Mouse (Mus musculus): ENCODE measurements around the gene Ate1. TPM values are rescaled to one million over a fixed set of nuclear protein-coding genes. Genes with fewer than 3 reads are reported as not detected.

Gene Ate1
- polyA plus RNA-seq, 1 experiment = 9.8 TPM

GRCm38 (mm10) chr7:130435776-130436175, 84.4 kb downstream of the Ate1 start:
- H3K4me2 ChIP-seq (ENCODE audit: low read depth) = no peak overlapping the region
- no peaks in the 10 kb centered on the region for H3K36me3 ChIP-seq (ENCODE audit: control insufficient read depth, insufficient read depth)
- H3K27me3 ChIP-seq (ENCODE audit: control insufficient read depth, insufficient read depth, insufficient read length) = no peaks in the 10 kb centered on the region
- no peak overlapping the region for H3K4me3 ChIP-seq
- no peak overlapping the region for H3ac ChIP-seq (ENCODE audit: control insufficient read depth, insufficient read length)
- TF ChIP-seq SRF (IDR thresholded peaks at IDR 0.05; ENCODE audit: control insufficient read depth, insufficient read length, low read depth) = no peak
- no peak for TF ChIP-seq USF1 (IDR thresholded peaks at IDR 0.05; ENCODE audit: low read depth)
- no peak for TF ChIP-seq TCF12 (IDR thresholded peaks at IDR 0.05; ENCODE audit: insufficient read depth, poor library complexity, severe bottlenecking)
- no peak for TF ChIP-seq POLR2A (IDR thresholded peaks at IDR 0.05; ENCODE audit: insufficient read length, low read depth)
- no peak for TF ChIP-seq CEBPB (IDR thresholded peaks at IDR 0.05; ENCODE audit: insufficient read depth, poor library complexity, severe bottlenecking)
- no peak for TF ChIP-seq REST (IDR thresholded peaks at IDR 0.05; ENCODE audit: insufficient read depth, insufficient read length)
- no peak for TF ChIP-seq TCF3 (IDR thresholded peaks at IDR 0.05; ENCODE audit: insufficient read length, low read depth)
- no peak for TF ChIP-seq POLR2AphosphoS2 (IDR thresholded peaks at IDR 0.05; ENCODE audit: insufficient read length, low read depth)
- no peak for TF ChIP-seq MYOD1 (IDR thresholded peaks at IDR 0.05; ENCODE audit: control insufficient read depth in 1 of 3, insufficient read length in 2 of 3, low read depth in 2 of 3)
- no peak for TF ChIP-seq MAX (IDR thresholded peaks at IDR 0.05; ENCODE audit: low read depth)
- TF ChIP-seq MYOG (IDR thresholded peaks at IDR 0.05; ENCODE audit: control insufficient read depth in 1 of 3, insufficient read depth in 1 of 3, insufficient read length in 2 of 3, low read depth in 2 of 3) = no peak
- no peak for TF ChIP-seq E2F4 (IDR thresholded peaks at IDR 0.05; ENCODE audit: insufficient read depth)
- no peaks in the 10 kb centered on the region for H3K79me2 ChIP-seq (ENCODE audit: control insufficient read depth, insufficient read depth)

GRCm38 (mm10) chr7:130432141-130432540, 88.0 kb downstream of the Ate1 start:
- H3ac ChIP-seq (ENCODE audit: control insufficient read depth, insufficient read length) = no peak overlapping the region
- no peaks in the 10 kb centered on the region for H3K27me3 ChIP-seq (ENCODE audit: control insufficient read depth, insufficient read depth, insufficient read length)
- H3K4me2 ChIP-seq (ENCODE audit: low read depth) = no peak overlapping the region
- H3K79me2 ChIP-seq (ENCODE audit: control insufficient read depth, insufficient read depth) = no peaks in the 10 kb centered on the region
- H3K36me3 ChIP-seq (ENCODE audit: control insufficient read depth, insufficient read depth) = peaks cover 3% of the 10 kb centered on the region
- TF ChIP-seq USF1 (IDR thresholded peaks at IDR 0.05; ENCODE audit: low read depth) (no peak), MYOD1 (IDR thresholded peaks at IDR 0.05; ENCODE audit: control insufficient read depth in 1 of 3, insufficient read length in 2 of 3, low read depth in 2 of 3) (no peak), REST (IDR thresholded peaks at IDR 0.05; ENCODE audit: insufficient read depth, insufficient read length) (no peak), TCF3 (IDR thresholded peaks at IDR 0.05; ENCODE audit: insufficient read length, low read depth) (no peak), SRF (IDR thresholded peaks at IDR 0.05; ENCODE audit: control insufficient read depth, insufficient read length, low read depth) (no peak), POLR2A (IDR thresholded peaks at IDR 0.05; ENCODE audit: insufficient read length, low read depth) (no peak), TCF12 (IDR thresholded peaks at IDR 0.05; ENCODE audit: insufficient read depth, poor library complexity, severe bottlenecking) (no peak), POLR2AphosphoS2 (IDR thresholded peaks at IDR 0.05; ENCODE audit: insufficient read length, low read depth) (no peak), MYOG (IDR thresholded peaks at IDR 0.05; ENCODE audit: control insufficient read depth in 1 of 3, insufficient read depth in 1 of 3, insufficient read length in 2 of 3, low read depth in 2 of 3) (no peak), E2F4 (IDR thresholded peaks at IDR 0.05; ENCODE audit: insufficient read depth) (no peak), CEBPB (IDR thresholded peaks at IDR 0.05; ENCODE audit: insufficient read depth, poor library complexity, severe bottlenecking) (no peak), MAX (IDR thresholded peaks at IDR 0.05; ENCODE audit: low read depth) (no peak)
- H3K4me3 ChIP-seq = no peak overlapping the region

GRCm38 (mm10) chr7:130426586-130426985, 93.6 kb downstream of the Ate1 start:
- H3K4me2 ChIP-seq (ENCODE audit: low read depth) = no peak overlapping the region
- no peak overlapping the region for H3ac ChIP-seq (ENCODE audit: control insufficient read depth, insufficient read length)
- no peak for TF ChIP-seq REST (IDR thresholded peaks at IDR 0.05; ENCODE audit: insufficient read depth, insufficient read length)
- TF ChIP-seq MAX (IDR thresholded peaks at IDR 0.05; ENCODE audit: low read depth) = no peak
- TF ChIP-seq E2F4 (IDR thresholded peaks at IDR 0.05; ENCODE audit: insufficient read depth) = no peak
- no peak for TF ChIP-seq POLR2AphosphoS2 (IDR thresholded peaks at IDR 0.05; ENCODE audit: insufficient read length, low read depth)
- no peak for TF ChIP-seq CEBPB (IDR thresholded peaks at IDR 0.05; ENCODE audit: insufficient read depth, poor library complexity, severe bottlenecking)
- TF ChIP-seq MYOG (IDR thresholded peaks at IDR 0.05; ENCODE audit: control insufficient read depth in 1 of 3, insufficient read depth in 1 of 3, insufficient read length in 2 of 3, low read depth in 2 of 3) = no peak
- no peak for TF ChIP-seq TCF3 (IDR thresholded peaks at IDR 0.05; ENCODE audit: insufficient read length, low read depth)
- TF ChIP-seq POLR2A (IDR thresholded peaks at IDR 0.05; ENCODE audit: insufficient read length, low read depth) = no peak
- no peak for TF ChIP-seq TCF12 (IDR thresholded peaks at IDR 0.05; ENCODE audit: insufficient read depth, poor library complexity, severe bottlenecking)
- no peak for TF ChIP-seq MYOD1 (IDR thresholded peaks at IDR 0.05; ENCODE audit: control insufficient read depth in 1 of 3, insufficient read length in 2 of 3, low read depth in 2 of 3)
- no peak for TF ChIP-seq USF1 (IDR thresholded peaks at IDR 0.05; ENCODE audit: low read depth)
- TF ChIP-seq SRF (IDR thresholded peaks at IDR 0.05; ENCODE audit: control insufficient read depth, insufficient read length, low read depth) = no peak
- no peaks in the 10 kb centered on the region for H3K27me3 ChIP-seq (ENCODE audit: control insufficient read depth, insufficient read depth, insufficient read length)
- H3K4me3 ChIP-seq = no peak overlapping the region
- H3K36me3 ChIP-seq (ENCODE audit: control insufficient read depth, insufficient read depth) = peaks cover 3% of the 10 kb centered on the region
- H3K79me2 ChIP-seq (ENCODE audit: control insufficient read depth, insufficient read depth) = no peaks in the 10 kb centered on the region

- TF ChIP-seq MYOD1 (IDR thresholded peaks at IDR 0.05; ENCODE audit: control insufficient read depth in 1 of 3, insufficient read length in 2 of 3, low read depth in 2 of 3) (no peak), USF1 (IDR thresholded peaks at IDR 0.05; ENCODE audit: low read depth) (no peak), REST (IDR thresholded peaks at IDR 0.05; ENCODE audit: insufficient read depth, insufficient read length) (no peak), TCF12 (IDR thresholded peaks at IDR 0.05; ENCODE audit: insufficient read depth, poor library complexity, severe bottlenecking) (no peak), POLR2AphosphoS2 (IDR thresholded peaks at IDR 0.05; ENCODE audit: insufficient read length, low read depth) (no peak)
- Histone ChIP-seq H3K27me3 (ENCODE audit: control insufficient read depth, insufficient read depth, insufficient read length) (no peaks in the 10 kb centered on the region), H3K4me3 (no peak overlapping the region), H3K79me2 (ENCODE audit: control insufficient read depth, insufficient read depth) (no peaks in the 10 kb centered on the region), H3ac (ENCODE audit: control insufficient read depth, insufficient read length) (no peak overlapping the region), H3K4me2 (ENCODE audit: low read depth) (no peak overlapping the region), H3K36me3 (ENCODE audit: control insufficient read depth, insufficient read depth) (peaks cover 3% of the 10 kb centered on the region)
Observed at GRCm38 (mm10) chr7:130425991-130426390, 94.2 kb downstream of the Ate1 start.

- Histone ChIP-seq H3K27me3 (ENCODE audit: control insufficient read depth, insufficient read depth, insufficient read length) (no peaks in the 10 kb centered on the region), H3K4me3 (no peak overlapping the region), H3K36me3 (ENCODE audit: control insufficient read depth, insufficient read depth) (no peaks in the 10 kb centered on the region), H3ac (ENCODE audit: control insufficient read depth, insufficient read length) (no peak overlapping the region), H3K79me2 (ENCODE audit: control insufficient read depth, insufficient read depth) (no peaks in the 10 kb centered on the region), H3K4me2 (ENCODE audit: low read depth) (no peak overlapping the region)
- TF ChIP-seq TCF12 (IDR thresholded peaks at IDR 0.05; ENCODE audit: insufficient read depth, poor library complexity, severe bottlenecking) (no peak), TCF3 (IDR thresholded peaks at IDR 0.05; ENCODE audit: insufficient read length, low read depth) (no peak), MYOG (IDR thresholded peaks at IDR 0.05; ENCODE audit: control insufficient read depth in 1 of 3, insufficient read depth in 1 of 3, insufficient read length in 2 of 3, low read depth in 2 of 3) (no peak), E2F4 (IDR thresholded peaks at IDR 0.05; ENCODE audit: insufficient read depth) (no peak), REST (IDR thresholded peaks at IDR 0.05; ENCODE audit: insufficient read depth, insufficient read length) (no peak), POLR2AphosphoS2 (IDR thresholded peaks at IDR 0.05; ENCODE audit: insufficient read length, low read depth) (no peak), CEBPB (IDR thresholded peaks at IDR 0.05; ENCODE audit: insufficient read depth, poor library complexity, severe bottlenecking) (no peak), MYOD1 (IDR thresholded peaks at IDR 0.05; ENCODE audit: control insufficient read depth in 1 of 3, insufficient read length in 2 of 3, low read depth in 2 of 3) (no peak), USF1 (IDR thresholded peaks at IDR 0.05; ENCODE audit: low read depth) (no peak), SRF (IDR thresholded peaks at IDR 0.05; ENCODE audit: control insufficient read depth, insufficient read length, low read depth) (no peak), MAX (IDR thresholded peaks at IDR 0.05; ENCODE audit: low read depth) (no peak), POLR2A (IDR thresholded peaks at IDR 0.05; ENCODE audit: insufficient read length, low read depth) (no peak)
Observed at GRCm38 (mm10) chr7:130419961-130420360, 100.2 kb downstream of the Ate1 start.
